Mouse (Mus musculus): ENCODE measurements around the gene Olfr715b. TPM values are rescaled to one million over a fixed set of nuclear protein-coding genes. Genes with fewer than 3 reads are reported as not detected.
"Not testable (repeated sequence)": the region's sequence is repeated elsewhere in the genome, so short reads cannot be mapped to it uniquely, and the experiment has no call there.

Gene Olfr715b
- not detected in 2 replicates for polyA plus RNA-seq (2012)

DNA sequence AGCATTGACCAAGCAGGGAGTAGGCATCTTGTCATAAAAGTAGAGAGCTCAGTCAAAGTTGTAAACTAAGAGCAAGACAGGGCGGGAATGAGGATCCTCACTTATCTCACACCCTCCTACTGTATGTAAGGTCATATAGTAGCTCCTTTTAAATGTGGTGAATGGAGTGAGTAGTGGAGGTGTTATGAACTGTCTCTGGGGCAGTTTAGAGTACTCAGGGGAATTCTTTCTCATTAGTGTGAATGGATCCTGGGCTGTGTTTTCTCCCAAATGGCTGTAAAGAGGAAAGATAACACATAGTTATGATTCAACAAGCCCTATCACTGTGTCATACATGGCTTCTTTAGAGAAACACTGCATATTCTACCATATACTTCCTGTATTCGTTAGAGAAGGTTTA is at the start of gene Olfr715b:
Gene Olfr715b (minus strand): TSS at position 101 of the 400 bp plus-strand sequence.
- not testable (repeated sequence) for H3K4me1 ChIP-seq (ENCODE audit: control insufficient read depth); H3K9me3 ChIP-seq (ENCODE audit: control insufficient read depth, low read length); H3K4me3 ChIP-seq (replicated peaks); H3K27me3 ChIP-seq (ENCODE audit: control insufficient read depth); H3K36me3 ChIP-seq (ENCODE audit: control insufficient read depth)

DNA sequence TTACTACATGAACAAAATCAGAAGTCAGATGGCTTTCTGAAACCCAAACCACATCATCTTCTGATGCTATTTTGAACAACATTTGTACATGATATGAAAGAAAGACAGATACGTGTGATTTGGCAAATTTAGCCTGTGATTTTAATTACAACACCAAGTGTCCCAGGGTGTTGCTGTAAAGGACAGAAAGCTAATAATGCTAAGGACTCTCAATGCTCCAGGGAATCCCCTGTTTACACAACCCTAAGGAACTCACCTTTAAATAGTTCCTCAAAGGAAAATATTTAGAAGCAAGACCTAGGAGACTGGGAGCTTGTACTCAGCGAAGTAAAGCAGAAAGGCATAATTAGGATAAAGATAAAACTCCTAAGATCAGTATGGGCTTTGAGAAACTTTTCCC is 27.9 kb upstream of the Olfr715b start, which contains the start of gene Olfr716:
Gene Olfr716 (plus strand): TSS at position 301 of the 400 bp plus-strand sequence.
- not testable (repeated sequence) for H3K4me3 ChIP-seq (replicated peaks); H3K36me3 ChIP-seq (ENCODE audit: control insufficient read depth); H3K4me1 ChIP-seq (ENCODE audit: control insufficient read depth); H3K9me3 ChIP-seq (ENCODE audit: control insufficient read depth, low read length); H3K27me3 ChIP-seq (ENCODE audit: control insufficient read depth)

DNA sequence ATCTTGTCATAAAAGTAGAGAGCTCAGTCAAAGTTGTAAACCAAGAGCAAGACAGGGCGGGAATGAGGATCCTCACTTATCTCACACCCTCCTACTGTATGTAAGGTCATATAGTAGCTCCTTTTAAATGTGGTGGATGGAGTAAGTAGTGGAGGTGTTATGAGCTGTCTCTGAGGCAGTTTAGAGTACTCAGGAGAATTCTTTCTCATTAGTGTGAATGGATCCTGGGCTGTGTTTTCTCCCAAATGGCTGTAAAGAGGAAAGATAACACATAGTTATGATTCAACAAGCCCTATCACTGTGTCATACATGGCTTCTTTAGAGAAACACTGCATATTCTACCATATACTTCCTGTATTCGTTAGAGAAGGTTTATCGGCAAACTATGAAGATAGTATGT is 20.8 kb upstream of the Olfr715b start, which contains the start of gene Olfr715:
Gene Olfr715 (minus strand): TSS at position 101 of the 400 bp plus-strand sequence.
- H3K36me3 ChIP-seq (ENCODE audit: control insufficient read depth); H3K9me3 ChIP-seq (ENCODE audit: control insufficient read depth, low read length); H3K4me3 ChIP-seq (replicated peaks); H3K27me3 ChIP-seq (ENCODE audit: control insufficient read depth); H3K4me1 ChIP-seq (ENCODE audit: control insufficient read depth): not testable (repeated sequence)

DNA sequence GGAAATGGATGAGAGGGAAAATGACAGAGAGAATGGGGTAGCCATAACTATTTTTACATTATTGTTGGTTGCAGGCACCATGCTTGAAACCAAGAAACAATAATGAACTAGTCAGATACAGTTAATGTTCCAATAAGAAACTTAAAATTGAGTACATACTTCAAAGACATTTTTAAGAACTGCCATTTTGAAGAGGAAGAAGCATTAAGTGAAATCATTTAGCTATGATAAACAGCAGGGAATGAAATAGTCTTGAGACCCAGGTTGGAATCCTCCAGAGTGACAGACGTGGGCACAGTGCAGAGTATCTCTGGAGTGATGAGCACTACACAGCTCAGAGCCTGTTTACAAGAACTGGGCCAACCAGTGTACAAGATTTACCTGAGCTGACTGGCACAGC is 17.2 kb downstream of the Olfr715b start, which contains the start of gene Olfr17:
Gene Olfr17 (plus strand): TSS at position 301 of the 400 bp plus-strand sequence.
- no peaks in the 10 kb centered on the region; the same call in 1 of the 2 replicates for H3K9me3 ChIP-seq (ENCODE audit: control insufficient read depth, low read length)
- TF ChIP-seq GATA1 (IDR thresholded peaks at IDR 0.05; ENCODE audit: low read length) (no peak), TAL1 (IDR thresholded peaks at IDR 0.05; ENCODE audit: low read length) (no peak)
- H3K4me1 ChIP-seq (ENCODE audit: control insufficient read depth): no peaks in the 10 kb centered on the region
- H3K4me3 ChIP-seq (replicated peaks): no peak within 1 kb of the TSS
- H3K27me3 ChIP-seq (ENCODE audit: control insufficient read depth): no peaks in the 10 kb centered on the region
- no peaks in the 10 kb centered on the region for H3K36me3 ChIP-seq (ENCODE audit: control insufficient read depth)

DNA sequence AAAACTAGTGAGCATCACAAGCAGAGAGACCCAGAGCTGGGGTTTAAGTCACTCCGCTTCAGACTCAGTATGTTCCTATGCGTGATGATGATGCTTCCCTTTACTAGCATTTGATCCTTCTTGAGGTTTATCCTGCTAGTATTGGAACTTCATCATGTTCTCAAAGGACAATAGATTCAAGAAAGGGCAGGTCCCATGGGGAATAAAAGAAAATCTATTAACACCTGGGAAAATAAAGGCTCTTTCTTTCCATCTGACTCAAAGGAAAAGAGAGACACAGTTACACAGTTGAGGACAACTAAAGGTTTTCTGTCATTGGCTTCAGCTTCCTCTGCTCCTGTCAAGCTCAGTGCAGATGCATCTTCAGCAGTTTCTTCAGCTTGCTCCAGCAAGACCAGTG is 39.5 kb downstream of the Olfr715b start, which contains the start of gene Olfr714:
Gene Olfr714 (plus strand): TSS at position 301 of the 400 bp plus-strand sequence.
- no peaks in the 10 kb centered on the region for H3K36me3 ChIP-seq (ENCODE audit: control insufficient read depth)

More for the DNA sequence above, 39.5 kb downstream of the Olfr715b start, which contains the start of gene Olfr714:
- Histone ChIP-seq H3K4me3 (replicated peaks) (no peak within 1 kb of the TSS), H3K27me3 (ENCODE audit: control insufficient read depth) (no peaks in the 10 kb centered on the region), H3K4me1 (ENCODE audit: control insufficient read depth) (no peaks in the 10 kb centered on the region), H3K9me3 (ENCODE audit: control insufficient read depth, low read length) (peaks cover 16% of the 10 kb centered on the region)
- TF ChIP-seq GATA1 (IDR thresholded peaks at IDR 0.05; ENCODE audit: low read length) (no peak), TAL1 (IDR thresholded peaks at IDR 0.05; ENCODE audit: low read length) (no peak)

Other genes with a start within 250 kb of the Olfr715b start
- not detected in 2 replicates for gene Olfr704, start 247.2 kb downstream of the Olfr715b start, polyA plus RNA-seq (2012)
- gene Olfr705, start 233.5 kb downstream of the Olfr715b start, polyA plus RNA-seq (2012): 0.01 TPM in 1 of 2 replicates, not detected in the other
- gene Olfr706, start 222.2 kb downstream of the Olfr715b start, polyA plus RNA-seq (2012): not detected in 2 replicates
- gene Olfr707, start 209.1 kb downstream of the Olfr715b start, polyA plus RNA-seq (2012): not detected in 2 replicates
- 0.02 TPM in 1 of 2 replicates, not detected in the other for gene Olfr1532-ps1, start 202.4 kb downstream of the Olfr715b start, polyA plus RNA-seq (2012)
- not detected in 2 replicates for gene Olfr709-ps1, start 178.2 kb downstream of the Olfr715b start, polyA plus RNA-seq (2012)
- gene Olfr710, start 162.1 kb downstream of the Olfr715b start, polyA plus RNA-seq (2012): not detected in 2 replicates
- 0.01 TPM in 1 of 2 replicates, not detected in the other for gene Olfr6, start 146.4 kb downstream of the Olfr715b start, polyA plus RNA-seq (2012)
- 0.02 TPM in 1 of 2 replicates, not detected in the other for gene Olfr711, start 134.9 kb downstream of the Olfr715b start, polyA plus RNA-seq (2012)
- not detected in 2 replicates for gene Olfr2, start 104.3 kb downstream of the Olfr715b start, polyA plus RNA-seq (2012)
- gene Olfr713, start 79.2 kb downstream of the Olfr715b start, polyA plus RNA-seq (2012): not detected in 2 replicates
- gene Olfr714, start 39.4 kb downstream of the Olfr715b start, polyA plus RNA-seq (2012): not detected in 2 replicates
- gene Olfr17, start 17.1 kb downstream of the Olfr715b start, polyA plus RNA-seq (2012): not detected in 2 replicates
- gene Olfr715, start 20.7 kb upstream of the Olfr715b start, polyA plus RNA-seq (2012): not detected in 2 replicates
- not detected in 2 replicates for gene Olfr716, start 28.0 kb upstream of the Olfr715b start, polyA plus RNA-seq (2012)
- gene Nlrp14, start 56.6 kb upstream of the Olfr715b start, polyA plus RNA-seq (2012): not detected in 2 replicates
- not detected in 2 replicates for gene Rbmxl2, start 99.1 kb upstream of the Olfr715b start, polyA plus RNA-seq (2012)